Mouse (Mus musculus) thymus, postnatal 14 days (tissue): ENCODE measurements around the gene Kcnj3.
"Not testable (repeated sequence)": the region's sequence is repeated elsewhere in the genome, so short reads cannot be mapped to it uniquely, and the experiment has no call there.

Experiments used
- DNase-seq: peaks from one replicate; pipeline ENCODE4 v3.0.0; 2021

The Kcnj3 gene

GRCm38 (mm10) chr2:55435721-55436260 lies at the start of gene Kcnj3:
Gene Kcnj3 (plus strand): TSS chr2:55435970.
- no peak for DNase-seq

GRCm38 (mm10) chr2:55390330-55390989 lies 45.3 kb upstream of the Kcnj3 start:
- no peak for DNase-seq

- no peak for DNase-seq
Measured at GRCm38 (mm10) chr2:55405307-55405706, 30.5 kb upstream of the Kcnj3 start.

GRCm38 (mm10) chr2:55427633-55428032 lies 8.1 kb upstream of the Kcnj3 start:
- DNase-seq = no peak

GRCm38 (mm10) chr2:55432104-55432503 lies 3.7 kb upstream of the Kcnj3 start:
- DNase-seq = no peak

GRCm38 (mm10) chr2:55436261-55437006 lies 664 bp downstream of the Kcnj3 start:
- no peak for DNase-seq

- no peak for DNase-seq
Measured at GRCm38 (mm10) chr2:55437007-55437949, 1.5 kb downstream of the Kcnj3 start.

GRCm38 (mm10) chr2:55437977-55438376 lies 2.2 kb downstream of the Kcnj3 start:
- no peak for DNase-seq

GRCm38 (mm10) chr2:55439211-55439610 lies 3.4 kb downstream of the Kcnj3 start:
- DNase-seq = no peak

- no peak for DNase-seq
Measured at GRCm38 (mm10) chr2:55442006-55442405, 6.2 kb downstream of the Kcnj3 start.

- DNase-seq = no peak
Measured at GRCm38 (mm10) chr2:55447298-55447697, 11.5 kb downstream of the Kcnj3 start.

GRCm38 (mm10) chr2:55450774-55451173 lies 15.0 kb downstream of the Kcnj3 start:
- no peak for DNase-seq

- DNase-seq = no peak
Measured at GRCm38 (mm10) chr2:55459195-55459594, 23.4 kb downstream of the Kcnj3 start.

- DNase-seq = no peak
Measured at GRCm38 (mm10) chr2:55469141-55469540, 33.4 kb downstream of the Kcnj3 start.

- no peak for DNase-seq
Measured at GRCm38 (mm10) chr2:55470006-55470405, 34.2 kb downstream of the Kcnj3 start.

GRCm38 (mm10) chr2:55479511-55479910 lies 43.7 kb downstream of the Kcnj3 start:
- DNase-seq = no peak

- DNase-seq = no peak
Measured at GRCm38 (mm10) chr2:55479933-55480601, 44.3 kb downstream of the Kcnj3 start.

- no peak for DNase-seq
Measured at GRCm38 (mm10) chr2:55480602-55480965, 44.8 kb downstream of the Kcnj3 start.

GRCm38 (mm10) chr2:55485500-55486129 lies 49.8 kb downstream of the Kcnj3 start:
- DNase-seq = not testable (repeated sequence)

- no peak for DNase-seq
Measured at GRCm38 (mm10) chr2:55503390-55504176, 67.8 kb downstream of the Kcnj3 start.

GRCm38 (mm10) chr2:55505712-55506111 lies 69.9 kb downstream of the Kcnj3 start:
- no peak for DNase-seq
